Mouse (Mus musculus): ENCODE measurements around the gene Kif13a. TPM values are rescaled to one million over a fixed set of nuclear protein-coding genes. Genes with fewer than 3 reads are reported as not detected.

Kif13a gene
- total RNA-seq, 2 experiments from 2014 or later = 61.0 to 67.1 TPM

DNA sequence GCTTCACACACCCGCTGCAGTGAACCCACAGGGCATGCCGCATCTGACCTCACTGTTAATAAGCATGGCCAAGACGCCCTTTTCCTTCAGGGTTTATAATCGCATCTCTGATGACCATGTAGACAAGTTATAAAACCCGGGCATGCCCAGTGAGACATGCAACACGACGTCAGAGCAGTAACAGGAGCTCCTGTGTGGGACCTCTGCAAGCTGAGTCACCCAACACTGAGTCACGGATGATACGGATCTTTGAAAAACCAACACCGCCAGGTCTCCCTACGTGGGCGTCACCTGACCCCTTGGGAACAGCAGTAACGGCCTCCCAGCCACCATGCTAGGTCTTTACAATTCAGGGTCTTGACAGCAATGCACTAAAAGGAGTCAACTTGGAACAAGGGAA lies 89.0 kb downstream of the Kif13a start:
- DNase-seq (ENCODE audit: low spot score in 2 of 2) = no peak

- DNase-seq (ENCODE audit: low spot score in 2 of 2) = no peak
Observed at GRCm38 (mm10) chr13:46839236-46839635, 90.4 kb downstream of the Kif13a start.

DNA sequence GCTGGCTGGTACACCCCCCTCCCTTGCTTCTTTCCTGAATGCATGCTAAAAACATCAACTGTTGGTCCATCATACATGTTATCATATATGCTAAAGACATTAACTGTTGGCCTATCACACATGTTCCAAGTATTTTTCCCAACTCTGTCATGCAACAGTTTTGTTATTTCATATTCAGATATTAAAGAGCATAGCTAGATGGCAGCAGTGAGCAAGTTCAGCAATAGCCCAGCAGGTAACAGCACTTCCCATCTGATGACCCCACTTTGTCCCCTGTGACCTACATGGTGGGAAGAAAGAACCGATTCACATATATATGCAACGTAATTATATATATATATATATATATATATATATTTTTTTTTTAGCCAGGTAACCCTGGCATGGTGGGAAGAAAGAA lies 91.1 kb downstream of the Kif13a start:
- DNase-seq (ENCODE audit: low spot score in 2 of 2) = peak in 1 of 2 experiments; percentile 19

DNA sequence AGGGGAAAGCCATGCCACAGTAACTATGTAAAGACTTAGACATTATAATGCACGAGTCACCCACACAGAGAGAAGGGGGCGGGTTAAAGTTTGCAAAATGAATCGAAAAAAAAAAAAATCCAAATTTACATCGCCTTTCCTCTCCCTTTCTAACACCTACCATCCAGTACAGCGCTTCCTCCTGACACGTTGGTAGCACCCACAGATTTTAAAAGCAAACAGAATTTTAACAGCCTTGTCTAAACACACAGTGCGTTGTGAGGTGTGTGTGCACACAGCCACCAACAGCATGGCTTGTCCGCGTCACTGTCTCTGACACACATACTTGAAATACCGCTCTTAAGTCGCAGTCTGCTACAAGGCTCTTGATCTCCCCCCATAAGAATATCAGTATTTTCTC lies 94.3 kb downstream of the Kif13a start:
- no peak for DNase-seq (ENCODE audit: low spot score in 2 of 2)

DNA sequence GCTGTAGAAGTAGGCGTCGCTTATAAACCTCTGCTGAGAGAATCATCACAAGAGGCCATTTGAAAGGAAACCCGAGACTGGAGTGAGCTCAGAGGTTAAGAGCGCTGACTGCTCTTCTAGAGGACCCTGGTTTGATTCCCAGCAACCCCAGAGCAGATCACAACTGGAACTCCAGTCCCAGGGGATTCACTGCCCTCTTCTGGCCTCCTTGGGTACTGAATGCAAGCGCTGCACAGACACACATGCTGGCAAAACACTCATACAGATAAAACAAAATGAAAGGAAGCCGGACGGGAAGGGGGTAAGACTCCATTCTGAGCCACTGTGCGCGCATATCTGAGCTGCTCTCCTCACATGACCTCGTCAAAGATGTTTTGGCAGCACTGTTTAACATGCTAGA lies 94.9 kb downstream of the Kif13a start:
- DNase-seq (ENCODE audit: low spot score in 2 of 2) = no peak

DNA sequence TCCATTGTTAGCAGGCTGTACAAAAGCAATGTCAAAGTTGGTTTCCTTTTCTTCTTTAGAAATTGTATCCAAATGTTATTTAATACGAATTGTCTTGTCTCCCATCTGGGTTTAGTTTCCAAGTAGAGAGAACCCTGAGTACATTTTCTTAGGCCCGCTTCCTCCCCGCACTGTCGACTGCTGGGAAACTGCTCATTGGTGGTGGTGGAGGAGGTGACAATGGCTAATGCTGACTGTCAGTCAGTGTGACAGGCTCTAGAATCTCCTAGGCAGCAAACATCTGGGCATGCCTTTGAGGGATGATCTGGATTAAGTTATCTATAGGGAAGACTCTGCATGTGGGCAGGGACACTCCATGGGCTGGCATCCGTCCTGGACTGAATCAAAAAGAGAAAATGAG lies 96.1 kb downstream of the Kif13a start:
- DNase-seq (ENCODE audit: low spot score in 2 of 2) = no peak

DNA sequence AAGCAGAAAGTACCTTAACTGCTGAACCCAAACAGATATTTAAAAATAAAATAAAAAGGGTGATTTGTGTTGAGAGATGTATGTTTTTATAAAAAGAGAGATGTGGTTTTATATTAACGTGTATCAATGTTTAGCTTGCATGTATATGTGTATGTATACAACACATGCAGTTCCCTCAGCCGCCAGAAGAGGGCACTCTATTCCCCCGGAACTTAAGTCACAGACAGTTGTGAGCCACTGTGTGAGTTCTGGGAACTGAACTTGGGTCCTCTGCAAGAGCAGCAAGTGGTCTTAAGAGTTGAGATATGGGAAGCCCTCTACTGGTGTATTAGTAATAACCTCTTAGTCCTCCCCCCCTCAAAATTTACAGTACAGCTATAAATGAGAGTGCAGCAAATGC lies 96.7 kb downstream of the Kif13a start:
- no peak for DNase-seq (ENCODE audit: low spot score in 2 of 2)

- DNase-seq (ENCODE audit: low spot score in 2 of 2) = no peak
Observed at GRCm38 (mm10) chr13:46823271-46823670, 106.4 kb downstream of the Kif13a start.

- DNase-seq (ENCODE audit: low spot score in 2 of 2) = no peak
Observed at GRCm38 (mm10) chr13:46822200-46822599, 107.5 kb downstream of the Kif13a start.

GRCm38 (mm10) chr13:46819729-46820223 lies 109.9 kb downstream of the Kif13a start:
- DNase-seq (ENCODE audit: low spot score in 2 of 2) = no peak

DNA sequence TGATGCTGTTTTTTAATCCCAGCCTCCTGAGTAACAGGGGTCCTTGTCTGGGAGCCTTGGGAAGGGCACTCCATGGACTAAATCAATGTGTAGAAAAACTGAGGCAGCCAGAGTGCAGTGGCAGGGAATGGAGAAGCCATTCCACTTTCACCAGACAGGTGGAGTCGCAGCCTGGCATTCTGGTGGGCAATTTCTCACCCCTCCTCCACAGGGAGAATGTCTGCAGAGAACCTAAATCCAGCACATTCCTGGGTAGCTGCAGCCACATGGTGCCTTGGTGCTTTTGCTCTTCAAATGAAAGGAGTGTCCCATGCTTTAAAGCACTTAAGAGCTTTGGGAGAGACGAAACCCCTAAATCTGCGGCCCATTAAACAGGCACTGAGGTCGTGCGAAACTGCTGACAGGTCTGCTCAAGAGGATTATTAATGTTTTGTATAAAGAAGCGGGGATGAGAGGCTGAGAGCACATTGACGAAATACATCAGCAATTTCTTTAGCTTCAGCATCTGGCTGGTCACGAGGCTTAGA lies 110.4 kb downstream of the Kif13a start:
- no peak for DNase-seq (ENCODE audit: low spot score in 2 of 2)

- peak in 1 of 2 experiments; percentile 29 for DNase-seq (ENCODE audit: low spot score in 2 of 2)
Observed at GRCm38 (mm10) chr13:46818374-46818773, 111.3 kb downstream of the Kif13a start.

GRCm38 (mm10) chr13:46812648-46813184 lies 117.0 kb downstream of the Kif13a start:
- no peak for DNase-seq (ENCODE audit: low spot score in 2 of 2)

- DNase-seq (ENCODE audit: low spot score in 2 of 2) = no peak
Observed at GRCm38 (mm10) chr13:46811696-46812095, 118.0 kb downstream of the Kif13a start.

DNA sequence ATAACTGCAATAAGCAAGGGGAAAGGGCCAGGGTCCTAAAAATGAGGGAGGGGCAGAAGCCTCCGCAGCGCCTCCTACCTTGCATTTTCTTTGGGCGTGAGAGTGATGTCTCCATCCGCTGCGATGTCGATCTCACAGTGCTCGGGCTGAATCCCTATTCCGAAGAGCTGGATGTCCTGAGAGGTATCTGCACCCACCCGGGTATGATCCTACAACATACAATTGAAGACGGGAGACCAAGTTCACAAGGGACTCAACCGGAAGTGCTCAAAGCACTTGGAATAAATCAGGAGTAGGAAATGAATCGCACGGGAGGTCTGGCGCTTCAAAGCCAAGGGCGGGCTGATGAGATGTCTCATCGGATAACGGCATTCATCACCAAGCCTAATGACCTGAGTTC lies 119.1 kb downstream of the Kif13a start:
- no peak for DNase-seq (ENCODE audit: low spot score in 2 of 2)

GRCm38 (mm10) chr13:46810098-46810497 lies 119.6 kb downstream of the Kif13a start:
- peak in 1 of 2 experiments; percentile 39 for DNase-seq (ENCODE audit: low spot score in 2 of 2)

GRCm38 (mm10) chr13:46807901-46808300 lies 121.8 kb downstream of the Kif13a start:
- no peak for DNase-seq (ENCODE audit: low spot score in 2 of 2)

GRCm38 (mm10) chr13:46801196-46801595 lies 128.5 kb downstream of the Kif13a start:
- no peak for DNase-seq (ENCODE audit: low spot score in 2 of 2)

DNA sequence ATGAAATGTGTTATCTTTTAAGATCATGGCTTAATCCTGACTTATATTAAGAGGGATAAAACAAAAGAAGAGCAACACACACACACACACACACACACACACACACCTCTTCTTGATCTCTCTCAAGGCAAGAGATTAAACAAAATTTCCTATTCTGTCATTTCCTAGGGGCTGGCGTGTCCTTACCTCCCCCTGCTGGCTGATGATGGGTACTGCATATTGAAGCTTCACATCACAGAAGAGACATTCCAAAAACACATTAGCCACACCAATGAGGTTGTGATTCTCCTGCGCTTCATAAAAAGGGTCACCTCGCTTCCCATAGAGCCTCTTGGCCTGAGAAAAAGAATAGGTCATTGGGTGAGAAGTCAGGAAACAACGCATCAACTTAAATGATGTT lies 131.5 kb downstream of the Kif13a start:
- DNase-seq (ENCODE audit: low spot score in 2 of 2) = peak in 1 of 2 experiments; percentile 33

GRCm38 (mm10) chr13:46796381-46796780 lies 133.3 kb downstream of the Kif13a start:
- DNase-seq (ENCODE audit: low spot score in 2 of 2) = no peak

DNA sequence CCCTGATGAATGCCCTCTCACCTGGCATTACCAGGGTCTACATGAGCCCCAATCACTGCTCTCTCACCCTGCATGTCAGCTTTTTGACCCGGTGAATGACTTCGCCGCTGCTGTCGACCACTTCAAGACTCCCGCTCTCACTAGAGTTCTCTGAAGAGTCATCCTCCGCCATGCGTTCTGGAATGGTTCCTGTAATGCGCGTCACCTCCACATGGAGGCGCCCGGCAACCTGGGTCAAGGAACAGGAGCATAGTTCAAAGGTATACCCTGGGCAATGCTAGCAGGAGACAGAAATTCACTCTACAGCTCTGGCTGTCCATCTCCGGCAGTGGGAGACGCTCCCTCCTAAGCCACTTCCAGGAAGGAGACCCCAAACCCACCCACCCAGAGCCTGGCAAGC lies 135.8 kb downstream of the Kif13a start:
- DNase-seq (ENCODE audit: low spot score in 2 of 2) = no peak

GRCm38 (mm10) chr13:46788452-46788851 lies 141.2 kb downstream of the Kif13a start:
- no peak for DNase-seq (ENCODE audit: low spot score in 2 of 2)

- DNase-seq (ENCODE audit: low spot score in 2 of 2) = no peak
Observed at GRCm38 (mm10) chr13:46786836-46787235, 142.8 kb downstream of the Kif13a start.
